Mouse (Mus musculus) embryonic facial prominence, embryonic 12.5 days (tissue): ENCODE results near the gene D830030K20Rik. TPM values are rescaled to one million over a fixed set of nuclear protein-coding genes. Genes with fewer than 3 reads are reported as not detected.
A peak's percentile ranks its signal among the peaks of the same experiment; 100 is the strongest.
"Not testable (repeated sequence)": the region's sequence is repeated elsewhere in the genome, so short reads cannot be mapped to it uniquely, and the experiment has no call there.

ENCODE experiments used
- ATAC-seq: fragments of 200-750 bp; cut with Nextera tagmentation; 2 replicates; pipeline ENCODE4 v1.8.0; 2017; ENCODE audit not compliant: insufficient number of reproducible peaks, insufficient read depth, low FRiP score, low TSS enrichment
- H3K27ac ChIP-seq: fragments of 300-500 bp; sonication (generic); 2 replicates; pipeline ENCODE4 v1.5.1; 2016; ENCODE audit warnings: mild to moderate bottlenecking
- H3K27me3 ChIP-seq: fragments of 300-500 bp; sonication (generic); 2 replicates; pipeline ENCODE4 v1.6.1; 2016; ENCODE audit warnings: mild to moderate bottlenecking, moderate library complexity
- H3K36me3 ChIP-seq: fragments of 300-500 bp; sonication (generic); 2 replicates; pipeline ENCODE4 v1.6.1; 2016; ENCODE audit warnings: mild to moderate bottlenecking
- H3K4me1 ChIP-seq: fragments of 300-500 bp; sonication (generic); 2 replicates; pipeline ENCODE4 v1.6.1; 2016
- H3K4me2 ChIP-seq: fragments of 300-500 bp; sonication (generic); replicated peaks from 2 replicates; pipeline ENCODE4 v1.6.1; 2016; ENCODE audit warnings: mild to moderate bottlenecking, moderate library complexity
- H3K4me3 ChIP-seq: fragments of 300-500 bp; sonication (generic); 2 replicates; pipeline ENCODE4 v1.5.1; 2016; ENCODE audit warnings: mild to moderate bottlenecking
- H3K9ac ChIP-seq: fragments of 300-500 bp; sonication (generic); 2 replicates; pipeline ENCODE4 v1.6.1; 2016; ENCODE audit warnings: mild to moderate bottlenecking, moderate library complexity
- H3K9me3 ChIP-seq: fragments of 300-500 bp; sonication (generic); 2 replicates; pipeline ENCODE4 v1.6.1; 2016; ENCODE audit warnings: mild to moderate bottlenecking, moderate library complexity
- WGBS: fragments of 180-500 bp; shearing (Covaris S2); methylation state at CpG from one replicate; pipeline ENCODE4 v1.1.7; 2016; 5-methylcytosine and 5-hydroxymethylcytosine counted together
- polyA plus RNA-seq: library from polyadenylated mRNA; unstranded; fragments of >200 nt; fragmentation: Nextera tagmentation; extraction: Ambion mirVana; gene quantifications from 2 replicates; pipeline ENCODE4 v1.2.1, GENCODE M21; 2016

D830030K20Rik gene
- polyA plus RNA-seq: 8.3 and 9.7 TPM in 2 replicates

GRCm38 (mm10) chr14:3208272-3209152, at the start of gene D830030K20Rik:
Gene D830030K20Rik (plus strand): TSS chr14:3208488.
- not testable (repeated sequence) for H3K4me1 ChIP-seq, H3K27me3 ChIP-seq, ATAC-seq, H3K9me3 ChIP-seq, H3K36me3 ChIP-seq, H3K27ac ChIP-seq
- WGBS: under 1% methylated on average over 23 of the region's 62 CpGs
- peak within 1 kb of the TSS; percentile 42; the same call in 1 of the 2 replicates for H3K9ac ChIP-seq
- H3K4me2 ChIP-seq: peak within 1 kb of the TSS; percentile 77
- peak within 1 kb of the TSS; percentile 47 for H3K4me3 ChIP-seq

GRCm38 (mm10) chr14:3187955-3188354, 20.3 kb upstream of the D830030K20Rik start, which contains the start of gene Gm5795:
Gene Gm5795 (plus strand): TSS chr14:3188255.
- not testable (repeated sequence) for H3K4me1 ChIP-seq, H3K4me2 ChIP-seq, H3K9me3 ChIP-seq, ATAC-seq, H3K9ac ChIP-seq, H3K36me3 ChIP-seq, H3K27me3 ChIP-seq, H3K4me3 ChIP-seq, H3K27ac ChIP-seq
- WGBS: no CpG with 5 or more reads among the region's 2 CpGs

- not testable (repeated sequence) for H3K36me3 ChIP-seq, H3K4me3 ChIP-seq, H3K9ac ChIP-seq, H3K27ac ChIP-seq, H3K4me1 ChIP-seq, H3K4me2 ChIP-seq, ATAC-seq, H3K9me3 ChIP-seq, H3K27me3 ChIP-seq
- WGBS: 12% methylated on average over 10 of the region's 11 CpGs
Measured at GRCm38 (mm10) chr14:3209367-3209766, 1.1 kb downstream of the D830030K20Rik start.

GRCm38 (mm10) chr14:3262531-3262930, 54.2 kb downstream of the D830030K20Rik start:
- H3K36me3 ChIP-seq, H3K9ac ChIP-seq, H3K4me2 ChIP-seq, H3K27me3 ChIP-seq, H3K9me3 ChIP-seq, ATAC-seq, H3K4me1 ChIP-seq, H3K4me3 ChIP-seq, H3K27ac ChIP-seq: not testable (repeated sequence)
- whole genome bisulfite sequencing: 86% methylated on average over 2 of the region's 2 CpGs

Other genes starting within 250 kb of the D830030K20Rik start
- gene Gm2888, start 178.5 kb upstream of the D830030K20Rik start, polyA plus RNA-seq: not detected in 2 replicates
- 3.6 TPM in 2 replicates for gene Gm2897, start 159.2 kb upstream of the D830030K20Rik start, polyA plus RNA-seq
- gene Gm10340, start 74.5 kb upstream of the D830030K20Rik start, polyA plus RNA-seq: not detected in 2 replicates
- not detected in 2 replicates for gene Gm5795, start 20.2 kb upstream of the D830030K20Rik start, polyA plus RNA-seq
- not detected in 2 replicates for gene Gm2956, start 124.1 kb downstream of the D830030K20Rik start, polyA plus RNA-seq
- gene Gm10413, start 186.6 kb downstream of the D830030K20Rik start, polyA plus RNA-seq: not detected in 2 replicates
- 2.0 and 2.3 TPM in 2 replicates for gene Gm10409, start 204.1 kb downstream of the D830030K20Rik start, polyA plus RNA-seq
- 2.8 TPM in 2 replicates for gene Gm3005, start 219.6 kb downstream of the D830030K20Rik start, polyA plus RNA-seq
- gene Gm10408, start 240.9 kb downstream of the D830030K20Rik start, polyA plus RNA-seq: not detected in 2 replicates